Mouse (Mus musculus) thymus, postnatal 10 days (tissue): ENCODE measurements around the gene Gm10188.
A peak's percentile ranks its signal among the peaks of the same experiment; 100 is the strongest.

Experiments
- DNase-seq, 2 experiments: peaks; one replicate each; pipeline ENCODE4 v3.0.0; 2021; ENCODE audit warnings: low spot score in 2 of 2

Gm10188 gene

GRCm38 (mm10) chr1:132229667-132230066 lies at the start of gene Gm10188:
TSS of gene Gm10188 (minus strand) at chr1:132229767.
- no peak for DNase-seq

GRCm38 (mm10) chr1:132277124-132277523 lies 47.6 kb upstream of the Gm10188 start:
- DNase-seq = no peak

GRCm38 (mm10) chr1:132276694-132277093 lies 47.1 kb upstream of the Gm10188 start:
- no peak for DNase-seq

- no peak for DNase-seq
These were observed 41.7 kb upstream of the Gm10188 start for GRCm38 (mm10) chr1:132271237-132271636.

- DNase-seq = no peak
These were observed 39.0 kb upstream of the Gm10188 start for GRCm38 (mm10) chr1:132268418-132269060.

- DNase-seq = no peak
These were observed 38.4 kb upstream of the Gm10188 start for GRCm38 (mm10) chr1:132267959-132268358.

GRCm38 (mm10) chr1:132266791-132267557 lies 37.4 kb upstream of the Gm10188 start:
- no peak for DNase-seq

- DNase-seq = no peak
These were observed 36.4 kb upstream of the Gm10188 start for GRCm38 (mm10) chr1:132265936-132266335.

GRCm38 (mm10) chr1:132265211-132265859 lies 35.8 kb upstream of the Gm10188 start:
- no peak for DNase-seq

GRCm38 (mm10) chr1:132264577-132264976 lies 35.0 kb upstream of the Gm10188 start:
- DNase-seq = no peak

- no peak for DNase-seq
These were observed 34.1 kb upstream of the Gm10188 start for GRCm38 (mm10) chr1:132263618-132264017.

- DNase-seq = peak in 1 of 2 experiments; percentile 14
These were observed 31.5 kb upstream of the Gm10188 start for GRCm38 (mm10) chr1:132261058-132261457.

GRCm38 (mm10) chr1:132260331-132260730 lies 30.8 kb upstream of the Gm10188 start:
- no peak for DNase-seq

- no peak for DNase-seq
These were observed 24.9 kb upstream of the Gm10188 start for GRCm38 (mm10) chr1:132254467-132254866.

- no peak for DNase-seq
These were observed 17.1 kb upstream of the Gm10188 start for GRCm38 (mm10) chr1:132246641-132247040.

- DNase-seq = no peak
These were observed 16.6 kb upstream of the Gm10188 start for GRCm38 (mm10) chr1:132246137-132246536.

- DNase-seq = no peak
These were observed 15.4 kb upstream of the Gm10188 start for GRCm38 (mm10) chr1:132245010-132245409.

- DNase-seq = peak; percentile 31 to 69
These were observed 8.1 kb upstream of the Gm10188 start for GRCm38 (mm10) chr1:132237585-132238159.

- no peak for DNase-seq
These were observed 5.2 kb upstream of the Gm10188 start for GRCm38 (mm10) chr1:132234757-132235273.

- no peak for DNase-seq
These were observed 4.0 kb upstream of the Gm10188 start for GRCm38 (mm10) chr1:132233566-132233965.

GRCm38 (mm10) chr1:132231470-132232274 lies 2.1 kb upstream of the Gm10188 start:
- DNase-seq = no peak
